Mouse (Mus musculus) midbrain, embryonic 12.5 days (tissue): Measurements from ENCODE around the gene Slc25a30. TPM values are rescaled to one million over a fixed set of nuclear protein-coding genes. Genes with fewer than 3 reads are reported as not detected.
"Not testable (repeated sequence)": the region's sequence is repeated elsewhere in the genome, so short reads cannot be mapped to it uniquely, and the experiment has no call there.

Source experiments
- ATAC-seq: fragments of 200-750 bp; cut with Nextera tagmentation; 2 replicates; pipeline ENCODE4 v1.8.0; 2017; ENCODE audit warnings: low read depth, moderate TSS enrichment, moderate library complexity; ENCODE audit not compliant: low FRiP score
- H3K27ac ChIP-seq: fragments of 300-500 bp; sonication (generic); replicated peaks from 2 replicates; pipeline ENCODE4 v1.5.1; 2016; ENCODE audit warnings: mild to moderate bottlenecking
- H3K27me3 ChIP-seq: fragments of 300-500 bp; sonication (generic); 2 replicates; pipeline ENCODE4 v1.6.1; 2016; ENCODE audit warnings: mild to moderate bottlenecking
- H3K36me3 ChIP-seq: fragments of 300-500 bp; sonication (generic); 2 replicates; pipeline ENCODE4 v1.6.1; 2016
- H3K4me1 ChIP-seq: fragments of 300-500 bp; sonication (generic); 2 replicates; pipeline ENCODE4 v1.6.1; 2016
- H3K4me2 ChIP-seq: fragments of 300-500 bp; sonication (generic); replicated peaks from 2 replicates; pipeline ENCODE4 v1.6.1; 2016; ENCODE audit warnings: mild to moderate bottlenecking, moderate library complexity
- H3K4me3 ChIP-seq: fragments of 300-500 bp; sonication (generic); 2 replicates; pipeline ENCODE4 v1.5.1; 2016; ENCODE audit warnings: mild to moderate bottlenecking
- H3K9ac ChIP-seq: fragments of 300-500 bp; sonication (generic); replicated peaks from 2 replicates; pipeline ENCODE4 v1.6.1; 2016; ENCODE audit warnings: mild to moderate bottlenecking, moderate library complexity
- H3K9me3 ChIP-seq: fragments of 300-500 bp; sonication (generic); 2 replicates; pipeline ENCODE4 v1.6.1; 2016; ENCODE audit warnings: mild to moderate bottlenecking
- WGBS: fragments of 180-500 bp; shearing (Covaris S2); methylation state at CpG from one replicate; pipeline ENCODE4 v1.1.7; 2016; 5-methylcytosine and 5-hydroxymethylcytosine counted together
- polyA plus RNA-seq: library from polyadenylated mRNA; unstranded; fragments of >200 nt; fragmentation: Nextera tagmentation; extraction: Ambion mirVana; gene quantifications from 2 replicates; pipeline ENCODE4 v1.2.1, GENCODE M21; 2016

Slc25a30 gene
- 7.5 and 8.3 TPM in 2 replicates for polyA plus RNA-seq

- Histone ChIP-seq H3K27me3 (peaks cover 7% of the 10 kb centered on the region; the same call in 1 of the 2 replicates), H3K36me3 (no peaks in the 10 kb centered on the region), H3K4me1 (peaks cover 6% of the 10 kb centered on the region; the same call in 1 of the 2 replicates), H3K9me3 (no peaks in the 10 kb centered on the region), H3K4me2 (peak within 1 kb of the TSS; percentile 71), H3K27ac (peak within 1 kb of the TSS; percentile 85), H3K9ac (peak within 1 kb of the TSS; percentile 77), H3K4me3 (peak within 1 kb of the TSS; percentile 62)
- peak; percentile 99 for ATAC-seq
- WGBS, result 7% methylated on average over 51 of the region's 51 CpGs
These were observed at the start of gene Slc25a30 for GRCm38 (mm10) chr14:75786868-75787793. Gene Slc25a30 (minus strand): TSS chr14:75787037.

DNA sequence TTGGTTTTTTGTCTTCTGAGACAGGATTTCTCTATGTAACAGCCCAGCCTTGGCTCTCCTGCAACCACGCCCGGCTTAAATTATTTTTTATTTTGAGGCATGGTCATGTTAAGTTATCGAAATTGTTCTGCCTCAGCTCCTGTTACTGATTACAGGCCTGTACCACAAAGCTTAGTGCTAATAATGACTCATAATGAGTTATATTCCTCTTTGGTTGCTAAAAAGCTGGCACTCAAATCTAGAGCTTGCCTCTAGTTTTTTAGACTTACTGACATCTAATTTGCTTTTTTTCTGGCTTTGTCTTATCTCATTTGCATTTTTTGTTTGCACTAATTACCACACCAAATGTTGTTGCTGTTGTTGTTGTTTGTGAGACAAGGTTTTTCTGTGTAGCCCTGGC is 49.7 kb upstream of the Slc25a30 start:
- no peak overlapping the region for H3K9ac ChIP-seq
- no peaks in the 10 kb centered on the region for H3K27me3 ChIP-seq
- 94% methylated on average over 3 of the region's 3 CpGs for WGBS
- H3K4me2 ChIP-seq, result no peak overlapping the region
- no peak for ATAC-seq
- H3K4me3 ChIP-seq, result no peak overlapping the region
- no peak overlapping the region for H3K27ac ChIP-seq
- no peaks in the 10 kb centered on the region for H3K9me3 ChIP-seq
- H3K4me1 ChIP-seq, result peaks cover 17% of the 10 kb centered on the region
- no peaks in the 10 kb centered on the region for H3K36me3 ChIP-seq

DNA sequence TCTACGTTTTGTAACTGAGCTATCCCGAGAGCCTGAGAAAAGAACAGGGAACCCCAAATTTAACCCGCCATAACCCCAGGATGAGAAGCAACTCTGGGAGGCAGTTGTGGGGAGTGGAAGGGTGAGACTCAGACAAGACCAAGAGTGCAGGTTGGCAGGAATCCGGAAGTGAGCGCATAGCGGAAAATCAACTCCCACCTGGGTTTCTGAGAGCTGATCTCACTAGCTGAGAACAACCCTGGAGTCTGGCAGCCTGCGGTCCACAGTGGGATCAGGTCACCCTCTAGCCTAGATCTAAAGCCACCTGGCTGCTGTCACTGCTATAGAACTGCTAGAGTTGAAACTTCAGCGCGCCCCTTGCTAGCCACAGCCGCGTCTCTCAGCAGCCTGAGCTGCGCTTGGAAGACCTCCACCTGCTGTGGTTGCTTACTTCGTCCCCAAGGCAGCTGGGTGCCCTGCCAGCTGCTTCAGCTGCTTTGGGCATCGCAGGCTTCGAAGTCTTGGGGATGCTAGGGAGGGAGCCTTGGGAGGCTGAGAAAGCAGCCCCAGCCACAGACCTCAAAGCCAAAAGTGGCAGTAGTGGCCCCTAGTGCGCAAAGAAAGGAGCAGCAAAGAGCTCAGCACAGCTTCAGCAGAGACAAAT is 48.0 kb upstream of the Slc25a30 start:
- Histone ChIP-seq H3K36me3 (no peaks in the 10 kb centered on the region), H3K27ac (peak overlapping the region; percentile 82), H3K27me3 (no peaks in the 10 kb centered on the region), H3K4me1 (peaks cover 17% of the 10 kb centered on the region), H3K9ac (peak overlapping the region; percentile 57), H3K9me3 (no peaks in the 10 kb centered on the region), H3K4me3 (peak overlapping the region; percentile 43), H3K4me2 (peak overlapping the region; percentile 90)
- whole genome bisulfite sequencing, result under 1% methylated on average over 16 of the region's 16 CpGs
- ATAC-seq, result peak; percentile 21; the same call in 1 of the 2 replicates

GRCm38 (mm10) chr14:75834251-75834738 is 47.5 kb upstream of the Slc25a30 start:
- Histone ChIP-seq H3K4me1 (peaks cover 18% of the 10 kb centered on the region), H3K9me3 (no peaks in the 10 kb centered on the region)
- WGBS, result 0% methylated on average over 10 of the region's 10 CpGs

DNA sequence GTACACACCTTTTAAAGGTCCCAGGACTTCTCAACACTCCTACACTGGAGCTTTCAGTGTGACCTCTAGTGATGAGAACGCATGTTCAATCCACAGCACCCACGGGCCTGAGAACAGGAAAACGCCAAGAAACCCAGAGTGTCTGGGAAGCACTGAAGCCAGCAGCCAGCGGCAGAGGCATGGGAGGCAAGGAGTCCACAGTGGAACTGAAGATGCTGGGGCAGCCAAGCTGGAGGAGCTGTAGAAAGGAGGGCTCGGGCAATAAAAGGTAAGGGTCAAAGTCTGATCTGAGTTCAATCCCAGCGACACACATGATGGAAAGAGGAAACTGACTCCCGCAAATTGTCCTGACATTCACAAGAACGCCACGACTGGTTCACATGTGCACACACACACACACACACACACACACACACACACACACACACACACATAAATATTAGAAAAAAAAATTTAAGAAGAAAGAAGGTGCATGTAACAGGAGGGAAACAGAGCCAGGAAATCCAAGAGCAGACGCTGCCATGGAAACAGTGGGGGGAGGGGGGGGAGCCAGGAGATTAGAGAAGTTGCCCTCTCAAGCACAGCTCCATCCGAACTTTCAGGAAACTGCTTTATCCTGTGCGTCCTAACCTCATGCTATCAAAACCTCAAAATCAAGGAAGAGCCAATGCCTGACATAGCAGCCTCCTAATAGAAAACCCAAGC is 46.9 kb upstream of the Slc25a30 start:
- H3K4me2 ChIP-seq, result peak overlapping the region; percentile 90
- WGBS, result 5% methylated on average over 12 of the region's 12 CpGs
- peak overlapping the region; percentile 21; the same call in 1 of the 2 replicates for H3K9ac ChIP-seq
- H3K4me3 ChIP-seq, result peak overlapping the region; percentile 43
- peak overlapping the region; percentile 82 for H3K27ac ChIP-seq
- peaks cover 7% of the 10 kb centered on the region for H3K27me3 ChIP-seq
- H3K36me3 ChIP-seq, result no peaks in the 10 kb centered on the region
- peak; percentile 61 for ATAC-seq
- H3K9me3 ChIP-seq, result no peaks in the 10 kb centered on the region
- H3K4me1 ChIP-seq, result peaks cover 23% of the 10 kb centered on the region

More at GRCm38 (mm10) chr14:75834251-75834738, 47.5 kb upstream of the Slc25a30 start:
- Histone ChIP-seq H3K4me2 (peak overlapping the region; percentile 90), H3K27ac (peak overlapping the region; percentile 82), H3K4me3 (peak overlapping the region; percentile 43), H3K27me3 (peaks cover under 1% of the 10 kb centered on the region; the same call in 1 of the 2 replicates), H3K36me3 (no peaks in the 10 kb centered on the region), H3K9ac (peak overlapping the region; percentile 57)
- peak; percentile 88 for ATAC-seq

DNA sequence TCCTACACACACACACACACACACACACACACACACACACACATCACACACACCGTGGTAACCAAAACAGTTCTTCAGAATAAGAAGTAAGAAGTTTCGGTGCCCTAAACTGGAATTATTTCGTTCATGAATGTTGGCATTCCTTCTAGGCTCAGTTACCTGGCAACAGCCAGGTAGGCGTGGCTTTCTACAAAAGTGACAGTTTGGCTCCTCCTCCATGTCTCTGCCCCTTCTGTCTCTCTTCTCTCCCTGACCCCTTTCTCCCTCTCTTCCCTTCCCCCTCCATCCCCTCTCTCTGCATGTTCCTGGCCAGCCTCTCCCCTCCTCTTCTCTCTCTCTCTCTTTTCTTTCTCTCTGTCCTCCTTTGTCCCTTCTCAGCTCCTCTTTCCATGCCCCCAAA is 46.1 kb upstream of the Slc25a30 start:
- Histone ChIP-seq H3K9me3 (no peaks in the 10 kb centered on the region), H3K27me3 (peaks cover 14% of the 10 kb centered on the region), H3K4me2 (peak overlapping the region; percentile 90), H3K27ac (0 out of 2 replicates have a peak overlapping the region, but pooled peaks have one; percentile 82), H3K9ac (peak overlapping the region; percentile 21; the same call in 1 of the 2 replicates), H3K36me3 (no peaks in the 10 kb centered on the region), H3K4me3 (no peak overlapping the region), H3K4me1 (peaks cover 29% of the 10 kb centered on the region)
- 20% methylated on average over 4 of the region's 4 CpGs for WGBS
- no peak for ATAC-seq

GRCm38 (mm10) chr14:75832031-75832430 is 45.2 kb upstream of the Slc25a30 start:
- Histone ChIP-seq H3K4me2 (no peak overlapping the region), H3K9me3 (no peaks in the 10 kb centered on the region), H3K9ac (no peak overlapping the region), H3K36me3 (no peaks in the 10 kb centered on the region), H3K4me1 (peaks cover 29% of the 10 kb centered on the region), H3K4me3 (no peak overlapping the region), H3K27ac (no peak overlapping the region), H3K27me3 (peaks cover 23% of the 10 kb centered on the region)
- no peak for ATAC-seq
- 95% methylated on average over 2 of the region's 2 CpGs for WGBS

GRCm38 (mm10) chr14:75829817-75830216 is 43.0 kb upstream of the Slc25a30 start:
- not testable (repeated sequence) for H3K36me3 ChIP-seq, H3K9me3 ChIP-seq, H3K27ac ChIP-seq, H3K4me3 ChIP-seq, ATAC-seq, H3K9ac ChIP-seq, H3K4me2 ChIP-seq
- Histone ChIP-seq H3K4me1 (peaks cover 24% of the 10 kb centered on the region), H3K27me3 (peaks cover 27% of the 10 kb centered on the region)
- 67% methylated on average over 14 of the region's 14 CpGs for WGBS

GRCm38 (mm10) chr14:75828866-75829806 is 42.3 kb upstream of the Slc25a30 start:
- Histone ChIP-seq H3K36me3 (no peaks in the 10 kb centered on the region), H3K27ac (no peak overlapping the region)

DNA sequence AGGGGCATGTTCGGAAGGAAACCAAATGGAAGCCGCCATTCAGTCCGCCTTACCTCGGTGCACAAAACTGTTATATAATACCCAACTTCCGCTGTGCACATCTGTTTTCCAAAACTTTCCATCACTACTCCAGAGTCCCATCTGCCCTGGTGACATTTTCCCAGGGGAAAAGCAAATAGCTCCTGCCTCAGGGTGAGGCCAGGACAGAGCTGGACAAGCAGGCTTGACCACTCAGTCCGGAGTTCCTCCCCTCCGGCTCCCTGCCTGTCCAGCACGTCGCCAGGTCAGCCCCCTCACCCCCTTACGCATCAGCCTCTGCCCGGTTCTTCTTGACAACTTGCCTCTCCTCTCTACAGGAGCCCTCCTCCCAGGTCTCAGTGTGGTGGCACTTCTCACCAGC is 41.4 kb upstream of the Slc25a30 start:
- no peaks in the 10 kb centered on the region for H3K9me3 ChIP-seq
- peak overlapping the region; percentile 50; the same call in 1 of the 2 replicates for H3K4me2 ChIP-seq
- 41% methylated on average over 11 of the region's 11 CpGs for whole genome bisulfite sequencing
- peaks cover 27% of the 10 kb centered on the region for H3K27me3 ChIP-seq
- ATAC-seq, result no peak
- H3K4me3 ChIP-seq, result no peak overlapping the region
- H3K36me3 ChIP-seq, result no peaks in the 10 kb centered on the region
- H3K4me1 ChIP-seq, result peaks cover 17% of the 10 kb centered on the region
- H3K9ac ChIP-seq, result no peak overlapping the region
- no peak overlapping the region for H3K27ac ChIP-seq

More at GRCm38 (mm10) chr14:75828866-75829806, 42.3 kb upstream of the Slc25a30 start:
- peak overlapping the region; percentile 50 for H3K4me2 ChIP-seq
- H3K27me3 ChIP-seq, result peaks cover 27% of the 10 kb centered on the region
- peaks cover 22% of the 10 kb centered on the region for H3K4me1 ChIP-seq
- H3K9ac ChIP-seq, result no peak overlapping the region
- 10% methylated on average over 32 of the region's 32 CpGs for WGBS
- H3K9me3 ChIP-seq, result no peaks in the 10 kb centered on the region
- no peak for ATAC-seq
- H3K4me3 ChIP-seq, result peak overlapping the region; percentile 28
